In the genomic region with DNA sequence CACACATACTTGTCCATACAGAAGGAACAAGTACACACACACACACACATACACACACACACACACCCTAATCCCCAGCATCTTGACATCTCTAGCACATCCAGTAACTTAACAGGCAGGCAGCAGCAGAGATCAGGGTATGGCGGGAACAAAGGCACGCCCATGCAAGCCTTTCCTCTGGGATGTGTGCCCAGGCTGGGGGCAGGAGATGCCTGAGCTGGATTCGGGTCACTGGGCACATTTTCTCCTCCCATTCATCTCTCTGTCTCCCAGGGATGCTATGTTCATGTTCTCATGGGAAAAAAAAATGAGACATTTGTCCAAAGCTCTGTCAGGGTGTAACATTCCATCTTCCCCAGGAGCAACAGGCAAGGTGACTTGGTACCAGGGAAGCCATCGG, we compare ENCODE assay signal across 16 mouse cellular contexts. TPM values are rescaled to one million over a fixed set of nuclear protein-coding genes. Genes with fewer than 3 reads are reported as not detected.
A peak's percentile ranks its signal among the peaks of the same experiment; 100 is the strongest.
DNase-seq lines count a peak whose midpoint lies in the region; ATAC-seq and TF ChIP-seq lines count a peak whose summit lies in the region.
"Had no signal": no experiment of that assay in that cellular context is flagged by ENCODE, and none has a peak within 500 bp of the region (broad histone marks: within the 10 kb centered on the region; RNA-seq: fewer than 3 reads in every experiment).

No protein-coding gene starts in this region.

- no peak overlapping the region for H3K4me3 ChIP-seq in gastrocnemius, adult 2 months
- H3K4me3 ChIP-seq in neural tube, embryonic 15.5 days (replicated peaks) = no peak overlapping the region
- H3K4me3 ChIP-seq in hindbrain, embryonic 16.5 days (ENCODE audit: low read length) = no peak overlapping the region
- H3K4me3 ChIP-seq: erythroblast, embryonic 14.5 days; kidney, embryonic 15.5 days; liver, embryonic 13.5 days had no signal

- no peak for DNase-seq in gastrocnemius, adult 2 months
- no peak for DNase-seq in gastrocnemius, adult 8-10 months (ENCODE audit: low spot score in 2 of 2)
- no peak for DNase-seq in neural tube, embryonic 10.5 days (ENCODE audit: extremely low spot score, low spot score)
- no peak for DNase-seq in adrenal gland, postnatal 4 days (ENCODE audit: low spot score in 2 of 2)
- no peak for DNase-seq in layer of hippocampus, postnatal 25 days (ENCODE audit: extremely low spot score in 1 of 2, low spot score in 1 of 2)
- no peak for DNase-seq in cerebellum, postnatal 14 days
- DNase-seq: B cell, adult 2 months; cerebellum, postnatal 36 days; heart, postnatal 36 days; liver, embryonic 13.5 days; lung, postnatal 36 days had no signal

- intact Hi-C loops in gastrocnemius, adult 2 months (cut with DNase I) = no loop called here

- H3K27me3 ChIP-seq in neural tube, embryonic 15.5 days (replicated peaks) = no peaks in the 10 kb centered on the region
- no peaks in the 10 kb centered on the region for H3K27me3 ChIP-seq in hindbrain, embryonic 16.5 days (replicated peaks; ENCODE audit: control insufficient read depth, insufficient read depth, low read length)
- H3K27me3 ChIP-seq: kidney, embryonic 15.5 days; liver, embryonic 13.5 days had no signal

- no peak for TF ChIP-seq CTCF in gastrocnemius, adult 2 months (IDR thresholded peaks at IDR 0.05)

- 66% methylated on average over 4 of the region's 4 CpGs for WGBS in neural tube, embryonic 15.5 days
- 34% methylated on average over 4 of the region's 4 CpGs for WGBS in hindbrain, embryonic 16.5 days

- H3K4me1 ChIP-seq in neural tube, embryonic 15.5 days = peaks cover 7% of the 10 kb centered on the region; the same call in 1 of the 2 replicates
- H3K4me1 ChIP-seq in hindbrain, embryonic 16.5 days (ENCODE audit: control insufficient read depth, insufficient read depth, low read depth, low read length) = 0 out of 2 replicates have a peak, but pooled peaks cover 2% of the 10 kb centered on the region
- H3K4me1 ChIP-seq: liver, embryonic 13.5 days had no signal

- ATAC-seq in neural tube, embryonic 15.5 days (ENCODE audit: low FRiP score) = 0 out of 2 replicates have a peak, but pooled peaks have one; percentile 53
- ATAC-seq in hindbrain, embryonic 16.5 days = peak; percentile 63

- H3K9me3 ChIP-seq in neural tube, embryonic 15.5 days (replicated peaks) = no peaks in the 10 kb centered on the region
- H3K9me3 ChIP-seq in hindbrain, embryonic 16.5 days (ENCODE audit: control insufficient read depth, low read length) = no peaks in the 10 kb centered on the region
- H3K9me3 ChIP-seq: G1E; kidney, embryonic 15.5 days; liver, embryonic 13.5 days had no signal

- no peak overlapping the region for H3K9ac ChIP-seq in neural tube, embryonic 15.5 days (replicated peaks)
- no peak overlapping the region for H3K9ac ChIP-seq in hindbrain, embryonic 16.5 days (ENCODE audit: low read depth, low read length)
- H3K9ac ChIP-seq: kidney, embryonic 15.5 days; liver, embryonic 13.5 days had no signal

- H3K36me3 ChIP-seq in neural tube, embryonic 15.5 days = no peaks in the 10 kb centered on the region
- no peaks in the 10 kb centered on the region for H3K36me3 ChIP-seq in hindbrain, embryonic 16.5 days (ENCODE audit: control insufficient read depth, insufficient read depth, low read length)
- H3K36me3 ChIP-seq: G1E; kidney, embryonic 15.5 days; liver, embryonic 13.5 days had no signal

- peak overlapping the region; percentile 78 for H3K27ac ChIP-seq in gastrocnemius, adult 2 months
- no peak overlapping the region for H3K27ac ChIP-seq in neural tube, embryonic 15.5 days (replicated peaks)
- H3K27ac ChIP-seq in hindbrain, embryonic 16.5 days (ENCODE audit: low read depth, low read length) = no peak overlapping the region
- H3K27ac ChIP-seq: kidney, embryonic 15.5 days; liver, embryonic 13.5 days had no signal

- H3K4me2 ChIP-seq in neural tube, embryonic 15.5 days = no peak overlapping the region
- no peak overlapping the region for H3K4me2 ChIP-seq in hindbrain, embryonic 16.5 days (ENCODE audit: low read length)
- H3K4me2 ChIP-seq: kidney, embryonic 15.5 days; liver, embryonic 13.5 days had no signal

RNA-seq across cellular contexts. Expression of a gene that starts 14.9 kb away (rescaled TPM):
- total RNA-seq in gastrocnemius, adult 2 months (2021) = 1 to 10 TPM; 2.1 to 2.4 TPM
- total RNA-seq in gastrocnemius, adult 8-10 months (2022) = 10 to 100 TPM in 2 of 4 experiments, 1 to 10 TPM in 2; 4.8 to 19.6 (median 8.7) TPM
- 28.9 and 32.9 TPM in 2 replicates for polyA plus RNA-seq in neural tube, embryonic 15.5 days (2015; fragmentation: Nextera tagmentation; extraction: Ambion mirVana)
- 38.5 and 39.8 TPM in 2 replicates for polyA plus RNA-seq in hindbrain, embryonic 16.5 days (2015; fragmentation: Nextera tagmentation; extraction: Ambion mirVana)
- 10 to 100 TPM; 17.3 to 17.7 TPM for total RNA-seq in adrenal gland, postnatal 4 days (2021)
- total RNA-seq in layer of hippocampus, postnatal 25 days (2021) = 100 to 1,000 TPM; 218 to 244 TPM
- polyA plus RNA-seq: erythroblast, embryonic 14.5 days; G1E had no signal

Comparison
In these comparisons a context has a peak if more than half of its experiments do, and no peak if none do; other contexts are left out.
1. RNA of a gene that starts 14.9 kb away (total RNA-seq): 218 to 244 TPM in layer of hippocampus, postnatal 25 days; 17.3 to 17.7 TPM in adrenal gland, postnatal 4 days, 4.8 to 19.6 TPM in gastrocnemius, adult 8-10 months and 2.1 to 2.4 TPM in gastrocnemius, adult 2 months; every median in the first group is over 10 times any median in the second.